Mouse (Mus musculus) testis, adult 2 months (tissue): ENCODE measurements around the gene Unc13d. TPM values are rescaled to one million over a fixed set of nuclear protein-coding genes. Genes with fewer than 3 reads are reported as not detected.

Source experiments
- H3K27ac ChIP-seq: fragments of 200-500 bp; 2 replicates; pipeline ENCODE4 v1.5.1; 2012; ENCODE audit warnings: low read depth, low read length; ENCODE audit not compliant: control insufficient read depth, insufficient read depth
- H3K27me3 ChIP-seq: fragments of 200-500 bp; 2 replicates; pipeline ENCODE4 v1.6.1; 2012; ENCODE audit warnings: mild to moderate bottlenecking, low read length, moderate library complexity; ENCODE audit not compliant: control insufficient read depth, insufficient read depth
- H3K36me3 ChIP-seq: fragments of 200-500 bp; 2 replicates; pipeline ENCODE4 v1.6.1; 2012; ENCODE audit warnings: mild to moderate bottlenecking, low read length; ENCODE audit not compliant: control insufficient read depth, insufficient read depth
- H3K4me1 ChIP-seq: fragments of 200-500 bp; 2 replicates; pipeline ENCODE4 v1.6.1; 2012; ENCODE audit warnings: low read length; ENCODE audit not compliant: control insufficient read depth, insufficient read depth
- H3K4me3 ChIP-seq: fragments of 200-500 bp; 2 replicates; pipeline ENCODE4 v1.5.1; 2012; ENCODE audit warnings: low read depth, mild to moderate bottlenecking, low read length, moderate library complexity, mixed read lengths; ENCODE audit not compliant: control insufficient read depth
- CTCF ChIP-seq: fragments of 200-500 bp; IDR thresholded peaks from 2 replicates; pipeline ENCODE4 v1.5.1; 2012; ENCODE audit warnings: low read depth, mild to moderate bottlenecking, inconsistent platforms, low read length, moderate library complexity; ENCODE audit not compliant: control insufficient read depth, insufficient read depth, insufficient replicate concordance
- POLR2A ChIP-seq: fragments of 200-500 bp; IDR thresholded peaks from 2 replicates; pipeline ENCODE4 v1.6.1; 2012; ENCODE audit warnings: low read depth, mild to moderate bottlenecking, inconsistent platforms, low read length, moderate library complexity; ENCODE audit not compliant: control insufficient read depth
- polyA plus RNA-seq: library from polyadenylated mRNA; depleted of rRNA; stranded (reverse); fragments of >200 nt; gene quantifications from 2 replicates; pipeline ENCODE4 v1.2.3, GENCODE M21; 2012

The Unc13d gene
- polyA plus RNA-seq, 1 experiment: 3.4 TPM

DNA sequence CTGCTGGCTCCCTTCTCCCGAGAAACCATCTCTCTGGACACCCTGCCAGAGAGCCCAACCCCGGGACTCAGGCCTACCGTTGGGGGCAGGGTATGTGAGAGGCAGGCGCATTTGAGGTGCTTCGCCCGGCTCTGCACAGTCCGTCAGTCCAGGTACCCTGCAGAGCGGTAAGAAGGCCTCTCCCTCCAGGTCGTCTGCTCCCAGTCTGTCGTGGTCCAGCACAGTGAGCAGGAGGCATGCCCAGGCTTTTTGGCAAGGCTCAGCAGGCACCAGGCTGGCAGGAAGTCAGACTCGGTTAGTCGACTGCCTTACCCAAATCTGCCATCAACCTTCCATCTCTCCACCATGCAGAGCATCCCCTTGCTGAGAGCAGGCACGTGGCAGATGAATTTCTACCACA lies 14.2 kb downstream of the Unc13d start:
- no peak for TF ChIP-seq CTCF
- H3K4me1 ChIP-seq: no peaks in the 10 kb centered on the region

DNA sequence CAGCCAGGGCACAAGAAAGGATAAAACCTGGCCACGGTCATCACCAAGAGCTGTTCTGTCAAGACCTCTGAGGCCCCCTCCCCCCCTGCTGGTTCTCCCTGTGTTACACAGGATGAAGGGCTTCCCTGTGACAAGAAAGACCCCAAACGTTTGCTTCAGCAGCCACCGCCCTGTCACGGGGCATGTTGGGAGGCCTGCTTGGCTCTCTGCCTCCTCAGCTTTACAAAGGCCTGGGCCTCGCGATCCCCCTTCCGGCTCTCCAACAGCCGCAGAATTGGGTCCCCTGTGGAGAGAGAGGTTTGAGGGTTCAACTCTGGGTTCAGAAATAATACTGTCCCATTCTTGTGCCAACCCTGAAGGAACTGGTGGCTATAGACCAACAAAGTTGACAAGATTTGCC lies 15.2 kb downstream of the Unc13d start:
- H3K27ac ChIP-seq: no peak overlapping the region
- H3K27me3 ChIP-seq: no peaks in the 10 kb centered on the region
- TF ChIP-seq CTCF: no peak
- TF ChIP-seq POLR2A: no peak
- no peaks in the 10 kb centered on the region for H3K4me1 ChIP-seq
- no peaks in the 10 kb centered on the region; the same call in 1 of the 2 replicates for H3K36me3 ChIP-seq
- no peak overlapping the region for H3K4me3 ChIP-seq

More for the DNA sequence above, 14.2 kb downstream of the Unc13d start:
- Histone ChIP-seq H3K27me3 (no peaks in the 10 kb centered on the region), H3K27ac (no peak overlapping the region), H3K36me3 (no peaks in the 10 kb centered on the region), H3K4me3 (no peak overlapping the region)

DNA sequence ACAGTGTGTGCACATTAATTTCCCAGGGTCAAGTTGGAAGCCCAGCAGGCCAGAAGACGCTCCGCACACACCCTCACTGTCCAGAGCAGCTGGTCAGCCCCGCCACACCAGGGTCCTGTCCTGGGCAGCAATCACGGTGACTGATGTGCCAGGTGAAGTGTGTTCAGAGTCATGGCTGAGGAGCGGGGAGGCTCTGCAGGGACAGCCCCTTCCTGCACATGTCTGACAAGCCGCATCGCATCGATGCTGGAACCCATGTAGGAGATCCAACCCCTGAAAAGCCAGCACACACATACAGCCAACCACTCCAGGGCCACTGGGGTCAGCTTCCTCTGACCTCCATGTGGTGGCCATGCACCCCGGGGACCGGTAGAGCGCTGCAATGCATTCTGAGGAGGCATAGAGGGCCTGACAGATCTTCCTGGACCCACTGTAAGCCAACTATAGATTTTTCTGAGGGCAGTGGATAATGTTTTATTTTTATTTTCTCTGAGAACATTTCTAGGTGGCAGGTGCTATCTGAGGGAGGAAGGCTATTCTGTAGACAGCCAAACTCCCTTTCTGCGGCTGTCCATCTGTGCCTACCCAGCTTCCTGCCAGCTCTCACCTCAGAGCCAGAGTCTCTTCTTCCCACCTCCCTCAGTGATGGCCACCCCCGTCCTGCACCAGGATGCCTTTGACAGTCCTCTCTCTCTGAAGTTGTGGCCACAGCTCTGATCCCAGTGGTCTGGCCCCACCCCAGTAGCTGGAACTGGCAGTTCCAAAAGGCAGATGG lies 15.9 kb downstream of the Unc13d start:
- no peak for TF ChIP-seq POLR2A
- TF ChIP-seq CTCF: no peak
- H3K4me1 ChIP-seq: no peaks in the 10 kb centered on the region
- H3K36me3 ChIP-seq: no peaks in the 10 kb centered on the region; the same call in 1 of the 2 replicates
- no peak overlapping the region for H3K27ac ChIP-seq
- no peaks in the 10 kb centered on the region for H3K27me3 ChIP-seq
- no peak overlapping the region for H3K4me3 ChIP-seq

DNA sequence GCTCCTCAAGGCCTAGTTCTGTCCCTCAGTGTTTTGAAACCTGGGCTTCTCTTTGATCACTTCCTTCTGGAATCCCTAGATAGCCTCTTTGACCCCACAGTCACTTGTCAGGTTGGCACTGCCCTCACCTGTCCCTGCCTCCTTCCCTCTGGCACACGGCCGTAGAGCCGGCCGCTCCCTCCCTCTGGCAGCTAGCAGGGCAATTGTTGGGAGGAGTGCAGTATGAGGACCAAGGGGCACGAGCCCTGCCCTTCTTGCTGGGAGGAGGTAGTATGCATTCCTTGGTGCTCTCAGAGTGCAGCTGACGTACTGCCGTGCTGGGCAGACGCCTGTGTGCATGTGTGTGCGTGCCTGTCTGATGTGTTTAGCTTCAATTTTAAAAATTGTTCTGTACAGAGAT lies 17.2 kb downstream of the Unc13d start:
- peaks cover 1% of the 10 kb centered on the region for H3K36me3 ChIP-seq
- TF ChIP-seq POLR2A: no peak
- TF ChIP-seq CTCF: no peak
- no peaks in the 10 kb centered on the region for H3K27me3 ChIP-seq
- H3K4me1 ChIP-seq: no peaks in the 10 kb centered on the region
- H3K27ac ChIP-seq: no peak overlapping the region
- no peak overlapping the region for H3K4me3 ChIP-seq

DNA sequence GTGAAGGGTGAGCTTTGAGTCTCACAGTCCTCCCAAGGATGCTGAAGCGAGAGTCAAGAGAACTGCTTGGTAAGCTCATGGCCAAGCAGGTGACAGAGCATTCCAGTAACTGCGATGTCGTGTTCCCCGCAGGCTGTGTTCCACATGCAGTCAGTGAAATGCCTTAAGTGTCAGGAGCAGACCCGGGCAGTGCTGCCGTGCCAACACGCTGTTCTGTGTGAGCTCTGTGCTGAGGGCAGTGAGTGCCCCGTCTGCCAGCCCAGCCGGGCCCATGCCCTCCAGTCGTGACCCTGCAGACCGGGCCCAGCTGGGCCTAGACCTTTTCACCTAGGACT lies 18.1 kb downstream of the Unc13d start:
- peaks cover 1% of the 10 kb centered on the region for H3K36me3 ChIP-seq

DNA sequence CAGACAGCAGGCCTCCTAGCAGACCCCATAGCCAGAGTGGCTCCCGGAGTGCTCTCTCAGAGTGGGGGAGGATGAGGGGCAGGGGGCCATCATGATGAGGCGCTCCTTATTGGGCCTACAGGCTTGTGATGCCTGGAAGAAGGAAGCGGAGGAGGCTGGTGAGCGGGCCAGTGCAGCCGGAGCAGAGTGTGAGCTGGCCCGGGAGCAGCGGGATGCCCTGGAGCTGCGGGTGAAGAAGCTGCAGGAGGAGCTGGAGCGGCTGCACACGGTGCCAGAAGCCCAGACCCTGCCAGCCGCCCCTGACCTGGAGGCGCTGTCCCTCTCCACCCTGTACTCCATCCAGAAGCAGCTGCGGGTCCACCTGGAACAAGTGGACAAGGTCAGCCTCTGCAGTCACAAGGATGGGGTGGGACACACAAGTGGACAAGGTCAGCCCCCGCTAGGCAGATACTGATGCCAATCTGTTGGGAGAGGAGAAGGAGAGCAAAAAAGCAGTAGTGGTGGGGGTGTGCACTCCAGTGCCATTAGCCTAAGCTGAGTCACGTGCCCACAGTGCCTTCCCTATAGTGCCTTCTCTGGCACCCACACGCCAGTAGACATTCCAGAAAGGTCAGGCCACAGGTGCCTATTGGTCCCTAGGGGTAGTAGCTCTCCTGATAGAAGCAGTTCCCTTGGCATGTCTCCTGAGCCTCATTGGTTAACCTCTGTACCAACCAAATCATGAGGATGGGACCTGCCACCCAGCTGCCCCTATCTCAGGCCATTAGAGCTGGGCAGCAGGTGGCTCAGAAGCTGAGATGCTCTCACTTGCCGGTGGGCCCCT lies 18.7 kb downstream of the Unc13d start:
- Histone ChIP-seq H3K27me3 (no peaks in the 10 kb centered on the region), H3K27ac (no peak overlapping the region), H3K4me3 (no peak overlapping the region), H3K4me1 (no peaks in the 10 kb centered on the region), H3K36me3 (peaks cover 1% of the 10 kb centered on the region)
- TF ChIP-seq CTCF (no peak), POLR2A (no peak)

More for the DNA sequence above, 18.1 kb downstream of the Unc13d start:
- no peak overlapping the region for H3K4me3 ChIP-seq
- H3K27me3 ChIP-seq: no peaks in the 10 kb centered on the region
- TF ChIP-seq POLR2A (no peak), CTCF (no peak)
- no peaks in the 10 kb centered on the region for H3K4me1 ChIP-seq
- no peak overlapping the region for H3K27ac ChIP-seq

DNA sequence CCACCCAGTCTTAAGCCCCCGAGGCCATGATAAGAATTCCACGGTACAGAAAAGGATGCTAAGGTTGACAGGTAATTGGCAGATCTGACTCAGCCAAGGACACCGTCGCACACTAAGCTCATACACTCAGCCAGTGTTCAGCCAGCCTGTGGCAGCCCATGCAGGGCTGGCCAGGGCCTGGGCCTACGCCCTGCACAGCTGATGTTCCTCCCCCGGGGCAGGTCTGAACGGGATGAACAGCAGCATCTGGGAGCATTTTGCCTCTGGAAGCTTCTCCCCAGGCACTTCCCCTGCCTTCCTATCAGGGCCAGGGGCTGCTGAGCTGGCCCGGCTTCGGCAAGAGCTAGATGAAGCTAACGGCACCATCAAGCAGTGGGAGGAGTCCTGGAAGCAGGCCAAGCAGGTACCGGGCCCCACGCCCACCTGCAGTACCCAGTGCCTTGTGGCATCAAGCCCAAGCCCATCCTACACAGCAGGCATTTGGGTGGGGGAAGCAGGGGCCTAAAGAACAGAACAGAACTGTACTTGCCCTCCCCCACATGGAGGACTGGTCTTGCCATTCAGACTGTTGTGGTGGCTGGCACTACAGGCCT lies 19.6 kb downstream of the Unc13d start:
- Histone ChIP-seq H3K27ac (no peak overlapping the region), H3K4me1 (no peaks in the 10 kb centered on the region), H3K4me3 (no peak overlapping the region), H3K36me3 (peaks cover 1% of the 10 kb centered on the region), H3K27me3 (no peaks in the 10 kb centered on the region)
- TF ChIP-seq CTCF (no peak), POLR2A (no peak)
